Mouse (Mus musculus) cerebellum, adult 2 months (tissue): ENCODE results near the gene Dst.

Experiments
- CTCF ChIP-seq: fragments of 200-500 bp; IDR thresholded peaks from 2 replicates; pipeline ENCODE4 v1.5.1; 2011; ENCODE audit warnings: low read depth, mild to moderate bottlenecking, control low read depth, low read length, moderate library complexity, borderline replicate concordance; ENCODE audit not compliant: insufficient read depth
- POLR2A ChIP-seq: fragments of 200-500 bp; IDR thresholded peaks from 2 replicates; pipeline ENCODE4 v1.6.1; 2011; ENCODE audit warnings: low read length, control low read depth, borderline replicate concordance; ENCODE audit not compliant: insufficient read depth

GRCm38 (mm10) chr1:34096923-34097322 is 188.9 kb downstream of the Dst start:
- TF ChIP-seq POLR2A (no peak), CTCF (no peak)
